Mouse (Mus musculus) midbrain, embryonic 14.5 days (tissue): ENCODE measurements around the gene Vps13d. TPM values are rescaled to one million over a fixed set of nuclear protein-coding genes. Genes with fewer than 3 reads are reported as not detected.

Experiments used
- ATAC-seq: fragments of 200-750 bp; cut with Nextera tagmentation; 2 replicates; pipeline ENCODE4 v1.8.0; 2017; ENCODE audit warnings: moderate number of reproducible peaks, moderate library complexity; ENCODE audit not compliant: low FRiP score, low TSS enrichment
- DNase-seq: peaks from one replicate; pipeline ENCODE4 v3.0.0-alpha.2; 2015
- H3K27ac ChIP-seq: fragments of 300-500 bp; sonication (generic); replicated peaks from 2 replicates; pipeline ENCODE4 v1.5.1; 2014; ENCODE audit warnings: mild to moderate bottlenecking, low read depth, low read length, moderate library complexity
- H3K27me3 ChIP-seq: fragments of 300-500 bp; sonication (generic); 2 replicates; pipeline ENCODE4 v1.6.1; 2014; ENCODE audit warnings: low read length, control low read depth, mixed read lengths; ENCODE audit not compliant: control insufficient read depth, insufficient read depth
- H3K36me3 ChIP-seq: fragments of 300-500 bp; sonication (generic); 2 replicates; pipeline ENCODE4 v1.6.1; 2014; ENCODE audit warnings: low read length, control low read depth; ENCODE audit not compliant: control insufficient read depth, insufficient read depth
- H3K4me1 ChIP-seq: fragments of 300-500 bp; sonication (generic); 2 replicates; pipeline ENCODE4 v1.6.1; 2014; ENCODE audit warnings: mild to moderate bottlenecking, antibody characterized with exemption, low read length, control low read depth; ENCODE audit not compliant: control insufficient read depth, insufficient read depth
- H3K4me2 ChIP-seq: fragments of 300-500 bp; sonication (generic); 2 replicates; pipeline ENCODE4 v1.6.1; 2014; ENCODE audit warnings: mild to moderate bottlenecking, low read length, moderate library complexity
- H3K4me3 ChIP-seq: fragments of 300-500 bp; sonication (generic); replicated peaks from 2 replicates; pipeline ENCODE4 v1.5.1; 2014; ENCODE audit warnings: low read depth, low read length
- H3K9ac ChIP-seq: fragments of 300-500 bp; sonication (generic); replicated peaks from 2 replicates; pipeline ENCODE4 v1.6.1; 2014; ENCODE audit warnings: mild to moderate bottlenecking, low read length, moderate library complexity
- H3K9me3 ChIP-seq: fragments of 300-500 bp; sonication (generic); 2 replicates; pipeline ENCODE4 v1.6.1; 2016; ENCODE audit warnings: low read length, control low read depth, mixed read lengths; ENCODE audit not compliant: control insufficient read depth
- WGBS: fragments of 180-500 bp; shearing (Covaris S2); extraction: QIAGEN DNeasy Blood & Tissue Kit; methylation state at CpG from one replicate; pipeline ENCODE4 v1.1.7; 2014; 5-methylcytosine and 5-hydroxymethylcytosine counted together
- polyA plus RNA-seq: library from polyadenylated mRNA; unstranded; fragments of >200 nt; fragmentation: Nextera tagmentation; extraction: Ambion mirVana; gene quantifications from 2 replicates; pipeline ENCODE4 v1.2.1, GENCODE M21; 2014

Gene Vps13d
- polyA plus RNA-seq, 1 experiment from 2014 or later, result 13.3 TPM

DNA sequence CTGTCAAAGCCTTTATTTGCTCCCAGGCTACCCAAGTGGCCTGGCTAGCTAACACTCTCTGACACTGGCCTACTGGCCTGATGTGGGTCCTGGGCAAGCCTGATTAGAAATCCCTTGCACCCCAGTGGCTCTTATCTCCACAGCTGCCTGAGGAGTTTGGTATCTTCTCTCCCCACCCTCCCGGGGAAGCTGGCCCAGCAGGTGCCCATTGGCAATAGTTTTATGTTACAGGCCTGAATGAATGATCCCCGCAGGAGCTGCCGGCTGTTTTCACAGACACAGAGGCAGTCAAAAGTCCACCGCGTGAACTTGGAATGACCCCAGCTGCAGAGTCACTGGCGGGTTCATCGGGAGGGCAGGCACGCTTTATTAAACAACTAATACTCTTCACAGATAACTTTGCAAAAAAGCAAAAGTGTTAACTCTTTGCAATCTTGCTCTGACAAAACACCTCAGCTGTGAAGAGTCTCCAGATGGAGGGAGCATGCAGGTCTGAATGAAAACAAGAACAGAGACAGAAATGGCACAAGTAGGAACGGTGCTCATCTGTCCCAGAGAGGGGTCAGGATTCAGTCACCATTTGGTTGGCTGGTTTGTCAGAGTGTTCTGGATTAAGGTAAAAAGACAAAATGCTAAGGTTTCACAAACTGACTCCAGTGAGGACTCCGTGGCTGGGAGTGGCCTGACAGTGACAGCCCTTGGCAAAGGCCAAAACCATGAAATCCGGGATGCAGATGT lies 160.1 kb downstream of the Vps13d start:
- no peaks in the 10 kb centered on the region for H3K9me3 ChIP-seq
- H3K4me3 ChIP-seq, result no peak overlapping the region
- H3K4me1 ChIP-seq, result no peaks in the 10 kb centered on the region
- DNase-seq, result no peak
- no peak overlapping the region for H3K4me2 ChIP-seq
- 19% methylated on average over 11 of the region's 11 CpGs for WGBS
- ATAC-seq, result no peak
- no peak overlapping the region for H3K27ac ChIP-seq
- H3K27me3 ChIP-seq, result no peaks in the 10 kb centered on the region
- H3K36me3 ChIP-seq, result peaks cover 12% of the 10 kb centered on the region
- no peak overlapping the region for H3K9ac ChIP-seq

DNA sequence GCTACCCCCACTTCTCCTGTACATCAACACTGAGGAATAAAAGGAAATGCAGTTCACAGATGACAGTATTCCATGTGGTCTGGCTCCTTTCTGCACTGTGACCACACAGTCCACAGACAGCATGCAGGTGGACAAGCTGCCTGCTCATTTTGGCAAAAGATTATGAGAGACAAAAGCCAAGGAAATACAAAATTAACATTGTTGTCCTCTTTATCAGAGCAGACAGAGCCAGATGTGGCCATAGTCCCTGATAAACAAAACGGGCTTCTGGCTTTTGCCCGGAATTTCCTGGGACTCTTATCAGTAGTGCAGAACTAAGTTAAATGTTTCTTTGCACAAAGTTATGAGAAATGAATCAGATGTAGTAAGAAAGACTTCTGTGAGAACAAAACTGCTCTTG lies 161.4 kb downstream of the Vps13d start:
- H3K36me3 ChIP-seq, result peaks cover 8% of the 10 kb centered on the region
- no peaks in the 10 kb centered on the region for H3K27me3 ChIP-seq
- WGBS, result 94% methylated on average over 2 of the region's 2 CpGs
- no peak for DNase-seq
- no peak overlapping the region for H3K9ac ChIP-seq
- H3K4me2 ChIP-seq, result no peak overlapping the region
- H3K27ac ChIP-seq, result no peak overlapping the region
- no peaks in the 10 kb centered on the region for H3K4me1 ChIP-seq
- no peak for ATAC-seq
- H3K9me3 ChIP-seq, result no peaks in the 10 kb centered on the region
- H3K4me3 ChIP-seq, result no peak overlapping the region

DNA sequence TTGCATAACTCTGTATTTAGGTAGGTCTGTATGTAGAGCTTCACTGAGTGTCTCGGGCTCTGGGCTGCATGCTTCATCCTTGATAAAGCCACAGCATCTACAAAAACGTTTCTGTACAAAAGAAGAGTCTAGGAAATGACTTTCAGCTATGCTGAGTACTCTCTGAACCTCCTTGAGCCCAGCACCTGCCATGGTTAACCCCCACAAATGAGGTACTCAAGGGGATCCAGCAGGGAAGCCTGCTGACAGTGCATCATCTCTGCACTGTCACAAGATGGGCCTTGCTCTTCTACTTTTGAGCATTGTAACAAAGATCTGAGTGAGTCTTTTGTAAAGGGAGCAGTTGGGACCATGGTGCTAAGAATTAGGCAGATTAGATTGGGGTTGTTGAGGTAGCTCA lies 162.2 kb downstream of the Vps13d start:
- Histone ChIP-seq H3K27ac (no peak overlapping the region), H3K4me1 (no peaks in the 10 kb centered on the region), H3K4me3 (no peak overlapping the region), H3K36me3 (peaks cover 11% of the 10 kb centered on the region), H3K27me3 (no peaks in the 10 kb centered on the region), H3K4me2 (no peak overlapping the region), H3K9me3 (no peaks in the 10 kb centered on the region), H3K9ac (no peak overlapping the region)
- ATAC-seq, result no peak
- no peak for DNase-seq
- 70% methylated on average over 2 of the region's 2 CpGs for WGBS

DNA sequence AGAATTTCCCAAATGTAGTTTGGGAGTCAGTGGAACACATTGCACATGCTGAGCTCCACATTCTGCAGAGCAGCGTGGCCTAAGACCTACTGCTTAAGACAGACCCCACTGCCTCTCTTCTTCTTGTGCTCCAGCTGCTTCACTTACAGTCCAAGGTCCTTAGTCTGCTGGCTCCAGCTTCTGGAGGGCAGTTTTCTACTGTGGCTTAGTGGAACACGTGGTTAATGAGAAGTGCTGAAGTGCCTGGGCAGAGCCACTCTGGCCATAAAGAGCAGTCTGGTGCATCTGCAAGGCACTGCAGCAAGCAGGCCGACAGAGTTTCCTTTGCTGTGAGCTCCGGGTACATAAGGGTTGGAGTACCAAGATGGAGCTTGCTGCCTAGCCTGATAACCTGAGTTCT lies 163.3 kb downstream of the Vps13d start:
- WGBS, result 91% methylated on average over 4 of the region's 4 CpGs
- no peak overlapping the region for H3K4me2 ChIP-seq
- no peaks in the 10 kb centered on the region for H3K9me3 ChIP-seq
- H3K36me3 ChIP-seq, result peaks cover 5% of the 10 kb centered on the region; the same call in 1 of the 2 replicates
- ATAC-seq (no peak), DNase-seq (no peak)
- no peak overlapping the region for H3K27ac ChIP-seq
- no peaks in the 10 kb centered on the region for H3K4me1 ChIP-seq
- no peaks in the 10 kb centered on the region for H3K27me3 ChIP-seq
- no peak overlapping the region for H3K4me3 ChIP-seq
- H3K9ac ChIP-seq, result no peak overlapping the region

DNA sequence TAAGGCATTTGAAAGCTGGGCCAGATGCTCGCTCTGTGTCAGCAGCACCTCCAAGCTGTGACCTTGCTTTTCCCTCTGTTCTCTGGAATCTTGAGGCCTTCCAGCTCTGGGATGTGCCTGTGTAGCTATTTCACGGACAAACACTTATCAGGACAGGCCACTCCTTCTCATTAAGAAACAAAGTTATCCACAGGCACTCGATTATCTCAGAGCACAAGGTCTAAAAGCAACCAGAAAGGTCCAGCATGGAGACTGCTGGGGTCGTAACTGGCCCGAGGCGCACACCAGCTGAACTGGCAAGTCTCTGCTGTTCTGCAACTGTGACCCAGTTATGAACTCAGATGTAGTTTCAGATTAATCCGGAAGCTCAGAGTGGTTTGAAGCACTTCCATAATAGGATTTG lies 168.4 kb downstream of the Vps13d start:
- 84% methylated on average over 7 of the region's 7 CpGs for WGBS

DNA sequence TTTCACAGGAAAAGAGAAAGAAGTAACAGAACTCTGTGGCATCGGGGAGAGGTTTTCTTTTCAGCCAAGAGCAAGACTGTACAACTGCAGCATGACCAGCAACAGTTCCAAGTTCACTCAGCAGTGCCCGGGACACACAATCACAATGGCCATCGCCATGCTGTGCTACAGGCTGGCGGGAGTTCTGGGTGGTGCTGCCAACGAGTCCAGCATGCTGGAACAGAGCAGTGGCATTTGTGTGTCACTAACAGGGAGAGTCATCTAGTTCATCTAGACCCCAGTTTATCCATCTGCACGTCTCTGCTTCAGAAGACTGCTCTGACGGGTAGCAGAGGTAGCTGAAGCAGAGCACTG lies 169.4 kb downstream of the Vps13d start:
- Histone ChIP-seq H3K27ac (no peak overlapping the region), H3K27me3 (no peaks in the 10 kb centered on the region), H3K9ac (no peak overlapping the region), H3K4me2 (no peak overlapping the region), H3K4me3 (no peak overlapping the region), H3K4me1 (0 out of 2 replicates have a peak, but pooled peaks cover 2% of the 10 kb centered on the region), H3K9me3 (no peaks in the 10 kb centered on the region), H3K36me3 (0 out of 2 replicates have a peak, but pooled peaks cover 4% of the 10 kb centered on the region)
- WGBS, result 80% methylated on average over 7 of the region's 7 CpGs
- ATAC-seq (no peak), DNase-seq (no peak)

More for the DNA sequence above, 168.4 kb downstream of the Vps13d start:
- Histone ChIP-seq H3K9ac (no peak overlapping the region), H3K4me2 (no peak overlapping the region), H3K27ac (no peak overlapping the region), H3K4me1 (0 out of 2 replicates have a peak, but pooled peaks cover 2% of the 10 kb centered on the region), H3K4me3 (no peak overlapping the region), H3K27me3 (no peaks in the 10 kb centered on the region), H3K9me3 (no peaks in the 10 kb centered on the region), H3K36me3 (0 out of 2 replicates have a peak, but pooled peaks cover 4% of the 10 kb centered on the region)
- DNase-seq (no peak), ATAC-seq (no peak)

DNA sequence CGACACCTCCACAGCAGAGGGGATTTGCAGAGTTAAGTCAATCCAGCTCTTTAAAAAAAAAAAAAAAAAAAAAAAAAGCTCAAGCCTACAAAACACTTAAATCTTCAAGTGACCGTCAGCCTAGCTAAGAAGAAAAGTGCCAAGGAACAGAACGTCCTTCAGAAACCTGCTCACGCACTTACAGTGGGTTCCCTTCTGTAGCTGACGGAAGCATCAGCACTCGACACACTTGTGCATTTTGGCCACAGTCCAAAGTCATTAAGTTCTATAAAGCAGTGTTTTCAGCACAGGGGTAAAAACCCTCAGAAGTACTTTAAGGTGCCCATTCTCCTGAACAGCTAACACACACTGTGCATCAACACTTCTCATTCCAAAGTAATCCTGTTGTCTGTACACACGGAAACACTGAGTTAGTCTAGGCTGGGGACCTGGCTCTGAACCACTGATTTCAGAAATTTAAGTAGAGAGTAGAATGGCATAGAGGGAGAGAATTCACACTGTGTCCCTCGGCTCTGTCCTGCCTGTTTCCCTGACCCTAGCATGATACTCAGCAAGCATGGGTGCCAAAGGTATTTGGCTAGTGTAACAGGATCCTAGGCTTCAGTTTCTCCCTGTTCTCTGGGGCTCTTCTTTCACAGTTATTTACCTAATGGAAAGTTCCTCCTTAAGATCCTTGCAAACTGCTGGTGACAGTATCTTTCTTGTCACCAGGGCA lies 170.0 kb downstream of the Vps13d start:
- H3K36me3 ChIP-seq, result peaks cover 6% of the 10 kb centered on the region
- ATAC-seq, result no peak
- WGBS, result 52% methylated on average over 8 of the region's 8 CpGs

DNA sequence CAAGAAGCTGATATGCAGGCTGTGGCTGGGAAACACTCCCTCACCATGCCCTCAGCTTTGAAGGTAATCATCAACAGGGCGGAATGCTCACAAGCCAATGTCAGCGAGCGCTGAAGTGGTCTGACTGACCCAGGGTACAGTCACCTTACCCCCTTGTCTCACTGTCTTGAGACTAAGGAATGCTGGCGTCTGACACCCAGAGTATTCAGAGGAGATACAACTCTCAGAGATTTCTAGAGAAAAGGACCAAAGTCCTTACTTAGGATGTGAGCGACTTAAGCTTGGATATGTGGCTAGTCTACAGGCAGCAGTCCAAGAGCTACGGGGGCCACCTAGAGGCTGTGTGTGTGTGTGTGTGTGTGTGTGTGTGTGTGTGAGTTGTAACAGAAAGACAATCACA lies 170.9 kb downstream of the Vps13d start:
- Histone ChIP-seq H3K9me3 (no peaks in the 10 kb centered on the region), H3K4me1 (0 out of 2 replicates have a peak, but pooled peaks cover 2% of the 10 kb centered on the region), H3K4me3 (no peak overlapping the region), H3K4me2 (no peak overlapping the region), H3K27me3 (no peaks in the 10 kb centered on the region), H3K9ac (no peak overlapping the region), H3K27ac (no peak overlapping the region), H3K36me3 (peaks cover 15% of the 10 kb centered on the region)
- DNase-seq, result no peak
- WGBS, result 88% methylated on average over 6 of the region's 6 CpGs
- no peak for ATAC-seq

More for the DNA sequence above, 170.0 kb downstream of the Vps13d start:
- Histone ChIP-seq H3K4me1 (0 out of 2 replicates have a peak, but pooled peaks cover 2% of the 10 kb centered on the region), H3K27ac (no peak overlapping the region), H3K9me3 (no peaks in the 10 kb centered on the region), H3K4me2 (no peak overlapping the region), H3K9ac (no peak overlapping the region), H3K27me3 (no peaks in the 10 kb centered on the region), H3K4me3 (no peak overlapping the region)
- DNase-seq, result peak; percentile 46
